22 mouse cellular contexts compared by ENCODE assay signal in the genomic region with DNA sequence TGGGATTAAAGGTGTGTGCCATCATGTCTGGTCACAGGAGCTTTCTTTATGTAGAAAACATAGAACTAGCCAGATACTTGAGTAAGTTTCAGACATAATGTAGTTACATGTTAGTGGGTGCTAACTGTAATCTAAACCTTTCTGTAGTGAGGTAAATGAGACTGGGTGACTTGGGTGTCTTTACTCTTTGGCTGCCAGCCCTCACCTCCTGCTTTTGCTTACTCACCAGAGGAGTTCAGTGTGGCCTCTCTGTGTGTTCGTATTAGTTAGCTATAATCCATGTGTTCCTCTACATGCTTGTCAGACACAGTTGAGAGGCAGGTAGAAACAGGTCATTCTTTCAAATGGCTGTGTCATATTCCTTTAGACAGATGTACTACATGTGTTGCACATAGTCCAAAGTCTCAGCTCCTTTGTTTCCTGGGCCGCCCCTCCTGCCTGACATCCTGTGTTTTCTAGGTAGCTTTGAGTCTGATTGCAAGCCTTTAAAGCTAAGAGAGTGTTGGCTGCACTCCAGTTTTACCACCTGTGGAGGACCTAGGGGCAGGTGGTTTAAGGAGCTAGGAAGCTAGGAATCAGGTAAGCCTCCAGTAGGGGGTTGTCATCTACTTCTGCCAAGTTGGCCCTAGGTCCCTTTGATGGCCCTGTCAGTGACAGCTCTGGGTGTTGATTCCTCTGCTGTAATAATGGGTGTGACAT. TPM values are rescaled to one million over a fixed set of nuclear protein-coding genes. Genes with fewer than 3 reads are reported as not detected.
DNase-seq lines count a peak whose midpoint lies in the region; ATAC-seq and TF ChIP-seq lines count a peak whose summit lies in the region.
"Had no signal": no experiment of that assay in that cellular context is flagged by ENCODE, and none has a peak within 500 bp of the region (broad histone marks: within the 10 kb centered on the region; RNA-seq: fewer than 3 reads in every experiment).

No protein-coding gene starts in this region.

- peak; percentile 60 for DNase-seq in gastrocnemius, adult 2 months
- DNase-seq in gastrocnemius, postnatal 4 days (ENCODE audit: low spot score in 2 of 2): no peak
- no peak for DNase-seq in lung, postnatal 10 days
- no peak for DNase-seq in neural tube, embryonic 10.5 days (ENCODE audit: extremely low spot score, low spot score)
- DNase-seq: adrenal gland, postnatal 10 days; heart, adult 11 months; kidney, adult 9 months; midbrain, embryonic 14.5 days; right cerebral cortex, postnatal 14 days had no signal

- 68% methylated on average over 2 of the region's 2 CpGs for WGBS in lung, embryonic 16.5 days
- WGBS in intestine, embryonic 16.5 days: 74% methylated on average over 2 of the region's 2 CpGs
- 64% methylated on average over 2 of the region's 2 CpGs for WGBS in stomach, embryonic 16.5 days

- H3K9me3 ChIP-seq in lung, embryonic 16.5 days (ENCODE audit: control insufficient read depth, low read length): 0 out of 2 replicates have a peak, but pooled peaks cover 3% of the 10 kb centered on the region
- peaks cover 4% of the 10 kb centered on the region; the same call in 1 of the 2 replicates for H3K9me3 ChIP-seq in intestine, embryonic 16.5 days (ENCODE audit: control insufficient read depth, low read length)
- no peaks in the 10 kb centered on the region for H3K9me3 ChIP-seq in stomach, embryonic 16.5 days (replicated peaks; ENCODE audit: control insufficient read depth, low read length)
- H3K9me3 ChIP-seq: heart, embryonic 15.5 days had no signal

- intact Hi-C loops in gastrocnemius, adult 2 months (cut with DNase I): no loop called here

- no peaks in the 10 kb centered on the region for H3K27me3 ChIP-seq in lung, embryonic 16.5 days (ENCODE audit: control insufficient read depth, insufficient read depth, low read depth, low read length)
- no peaks in the 10 kb centered on the region for H3K27me3 ChIP-seq in intestine, embryonic 16.5 days (replicated peaks; ENCODE audit: control insufficient read depth, insufficient read depth, low read length)
- H3K27me3 ChIP-seq in stomach, embryonic 16.5 days (ENCODE audit: control insufficient read depth, insufficient read depth, low read length): no peaks in the 10 kb centered on the region
- H3K27me3 ChIP-seq: forebrain, embryonic 13.5 days; heart, embryonic 15.5 days; hindbrain, embryonic 13.5 days had no signal

- peaks cover 3% of the 10 kb centered on the region; the same call in 1 of the 2 replicates for H3K4me1 ChIP-seq in lung, embryonic 16.5 days (replicated peaks; ENCODE audit: control insufficient read depth, insufficient read depth, low read length)
- H3K4me1 ChIP-seq in intestine, embryonic 16.5 days (ENCODE audit: control insufficient read depth, insufficient read depth, low read length): peaks cover 4% of the 10 kb centered on the region
- H3K4me1 ChIP-seq in stomach, embryonic 16.5 days (ENCODE audit: control insufficient read depth, insufficient read depth, low read length): no peaks in the 10 kb centered on the region; the same call in 1 of the 2 replicates
- H3K4me1 ChIP-seq: forebrain, embryonic 13.5 days had no signal

- ATAC-seq in lung, embryonic 16.5 days (ENCODE audit: low read depth): peak; percentile 56; the same call in 1 of the 2 replicates
- peak; percentile 89 for ATAC-seq in intestine, embryonic 16.5 days
- peak; percentile 66; the same call in 1 of the 2 replicates for ATAC-seq in stomach, embryonic 16.5 days (ENCODE audit: insufficient read depth, low FRiP score)
- ATAC-seq: forebrain, embryonic 13.5 days had no signal

- TF ChIP-seq CTCF in gastrocnemius, adult 2 months (IDR thresholded peaks at IDR 0.05): no peak

- no peak overlapping the region for H3K4me3 ChIP-seq in gastrocnemius, adult 2 months
- no peak overlapping the region for H3K4me3 ChIP-seq in lung, embryonic 16.5 days (ENCODE audit: low read length)
- H3K4me3 ChIP-seq in intestine, embryonic 16.5 days (ENCODE audit: low read length): no peak overlapping the region
- H3K4me3 ChIP-seq in stomach, embryonic 16.5 days (replicated peaks; ENCODE audit: low read length): no peak overlapping the region
- H3K4me3 ChIP-seq: forebrain, embryonic 13.5 days; heart, embryonic 15.5 days; hindbrain, embryonic 13.5 days; left cerebral cortex, adult 2 months had no signal

- no peak overlapping the region for H3K9ac ChIP-seq in lung, embryonic 16.5 days (ENCODE audit: low read length)
- no peak overlapping the region for H3K9ac ChIP-seq in intestine, embryonic 16.5 days (ENCODE audit: low read depth, low read length)
- no peak overlapping the region for H3K9ac ChIP-seq in stomach, embryonic 16.5 days (ENCODE audit: low read length)
- H3K9ac ChIP-seq: forebrain, embryonic 13.5 days; heart, embryonic 15.5 days; hindbrain, embryonic 13.5 days had no signal

- H3K4me2 ChIP-seq in lung, embryonic 16.5 days (ENCODE audit: low read depth, low read length): no peak overlapping the region
- H3K4me2 ChIP-seq in intestine, embryonic 16.5 days (ENCODE audit: low read depth, low read length): no peak overlapping the region
- no peak overlapping the region for H3K4me2 ChIP-seq in stomach, embryonic 16.5 days (ENCODE audit: low read depth, low read length)
- H3K4me2 ChIP-seq: forebrain, embryonic 13.5 days; heart, embryonic 15.5 days; hindbrain, embryonic 13.5 days had no signal

- H3K36me3 ChIP-seq in lung, embryonic 16.5 days (ENCODE audit: control insufficient read depth, insufficient read depth, low read length): 0 out of 2 replicates have a peak, but pooled peaks cover 2% of the 10 kb centered on the region
- no peaks in the 10 kb centered on the region for H3K36me3 ChIP-seq in intestine, embryonic 16.5 days (ENCODE audit: control insufficient read depth, insufficient read depth, low read length)
- no peaks in the 10 kb centered on the region for H3K36me3 ChIP-seq in stomach, embryonic 16.5 days (ENCODE audit: control insufficient read depth, insufficient read depth, low read length)
- H3K36me3 ChIP-seq: heart, embryonic 15.5 days had no signal

- H3K27ac ChIP-seq in gastrocnemius, adult 2 months: peak overlapping the region; percentile 78
- H3K27ac ChIP-seq in lung, embryonic 16.5 days (ENCODE audit: low read length): no peak overlapping the region
- no peak overlapping the region for H3K27ac ChIP-seq in intestine, embryonic 16.5 days (ENCODE audit: low read length)
- H3K27ac ChIP-seq in stomach, embryonic 16.5 days (ENCODE audit: low read length): no peak overlapping the region
- H3K27ac ChIP-seq: forebrain, embryonic 13.5 days; heart, embryonic 15.5 days; hindbrain, embryonic 13.5 days; left cerebral cortex, adult 2 months had no signal

RNA-seq across cellular contexts. Expression of gene Vapb, which starts 11.8 kb away (rescaled TPM):
- 100 to 1,000 TPM; 159 to 160 TPM for total RNA-seq in gastrocnemius, adult 2 months (2021)
- 100 to 1,000 TPM; 117 to 122 TPM for total RNA-seq in gastrocnemius, postnatal 4 days (2021)
- 15.5 and 19.2 TPM in 2 replicates for polyA plus RNA-seq in lung, embryonic 16.5 days (2015; fragmentation: Nextera tagmentation; extraction: Ambion mirVana)
- polyA plus RNA-seq in intestine, embryonic 16.5 days (2015; fragmentation: Nextera tagmentation; extraction: Ambion mirVana): 16.2 and 19.6 TPM in 2 replicates
- polyA plus RNA-seq in stomach, embryonic 16.5 days (2015; fragmentation: Nextera tagmentation; extraction: Ambion mirVana): 19.7 and 20.7 TPM in 2 replicates

RNA-seq across cellular contexts. Expression of gene 1700010B08Rik, which starts 29.9 kb away (rescaled TPM):
- not detected for total RNA-seq in gastrocnemius, adult 2 months (2021)
- not detected for total RNA-seq in gastrocnemius, postnatal 4 days (2021)
- polyA plus RNA-seq in lung, embryonic 16.5 days (2015; fragmentation: Nextera tagmentation; extraction: Ambion mirVana): not detected in 2 replicates
- not detected in 2 replicates for polyA plus RNA-seq in intestine, embryonic 16.5 days (2015; fragmentation: Nextera tagmentation; extraction: Ambion mirVana)
- polyA plus RNA-seq in stomach, embryonic 16.5 days (2015; fragmentation: Nextera tagmentation; extraction: Ambion mirVana): not detected in 2 replicates
- total RNA-seq: adrenal gland, postnatal 10 days; common myeloid progenitor, adult 5-6 weeks; layer of hippocampus, adult 18-20 months; left cerebral cortex, adult 2 months; megakaryocyte progenitor cell, adult 5-6 weeks had no signal
- polyA plus RNA-seq: forebrain, embryonic 13.5 days; heart, embryonic 15.5 days; hindbrain, embryonic 13.5 days; limb, embryonic 14.5 days; midbrain, embryonic 14.5 days; neural tube, embryonic 11.5 days; thymus, postnatal 0 days had no signal
